Mouse (Mus musculus): ENCODE measurements at regions not wholly inside any gene's neighbourhood (a gene's known extent, or its start where the extent isn't known, plus 50 kb on each side); places are given as distances from the start of the nearest gene placed in this dataset.

GRCm38 (mm10) chr8:73885976-73886375 lies 532.6 kb upstream of the Large1 start:
- Histone ChIP-seq H3K9ac (replicated peaks; ENCODE audit: low read length) (no peak overlapping the region), H3K27ac (no peak overlapping the region), H3K36me3 (ENCODE audit: insufficient read depth, low read length) (no peaks in the 10 kb centered on the region), H3K4me2 (ENCODE audit: low read depth, low read length) (no peak overlapping the region), H3K4me1 (ENCODE audit: insufficient read depth, low read length) (no peaks in the 10 kb centered on the region), H3K27me3 (ENCODE audit: insufficient read depth, low read length) (no peaks in the 10 kb centered on the region), H3K9me3 (ENCODE audit: low read length) (no peaks in the 10 kb centered on the region), H3K4me3 (ENCODE audit: low read length) (no peak overlapping the region)
- ATAC-seq: no peak
- TF ChIP-seq CTCF (IDR thresholded peaks at IDR 0.05; ENCODE audit: low read depth): no peak
- 85% methylated on average over 2 of the region's 2 CpGs for WGBS
- DNase-seq (ENCODE audit: low spot score): no peak

- Histone ChIP-seq H3K36me3 (ENCODE audit: insufficient read depth, low read length) (no peaks in the 10 kb centered on the region), H3K9me3 (ENCODE audit: low read length) (no peaks in the 10 kb centered on the region), H3K27ac (no peak overlapping the region), H3K27me3 (ENCODE audit: insufficient read depth, low read length) (no peaks in the 10 kb centered on the region), H3K4me1 (ENCODE audit: insufficient read depth, low read length) (no peaks in the 10 kb centered on the region), H3K9ac (replicated peaks; ENCODE audit: low read length) (no peak overlapping the region), H3K4me2 (ENCODE audit: low read depth, low read length) (no peak overlapping the region), H3K4me3 (ENCODE audit: low read length) (no peak overlapping the region)
- no peak for DNase-seq (ENCODE audit: low spot score)
- WGBS: 77% methylated on average over 1 of the region's 1 CpGs
- no peak for ATAC-seq
- no peak for TF ChIP-seq CTCF (IDR thresholded peaks at IDR 0.05; ENCODE audit: low read depth)
These were observed 528.3 kb upstream of the Large1 start for GRCm38 (mm10) chr8:73881606-73882005.
